Mouse (Mus musculus): ENCODE data around the gene Vwf. TPM values are rescaled to one million over a fixed set of nuclear protein-coding genes. Genes with fewer than 3 reads are reported as not detected.

Gene Vwf
- 20.2 and 21.5 TPM in 2 replicates for polyA plus RNA-seq (2012; rRNA removed)

DNA sequence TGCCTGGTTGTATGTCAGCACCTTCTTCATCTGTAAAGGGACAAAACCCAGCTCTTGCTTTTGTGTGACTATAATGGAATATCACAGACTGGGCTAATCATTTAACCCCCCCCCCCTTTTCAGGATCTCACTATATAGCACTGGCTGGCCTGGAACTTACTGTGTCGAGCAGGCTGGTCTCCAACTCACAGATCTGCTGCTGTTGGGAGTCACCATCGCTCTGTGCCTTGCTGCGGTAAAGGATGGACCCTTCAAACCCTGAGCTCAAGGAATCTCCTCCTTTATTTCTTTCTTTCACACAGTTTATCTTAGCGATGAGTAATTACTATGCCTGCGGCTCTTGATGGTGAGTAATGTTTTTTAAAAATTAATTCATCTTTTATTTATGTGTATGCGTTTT is at the start of gene Vwf:
Gene Vwf (plus strand): TSS at position 301 of the 400 bp plus-strand sequence.
- no peak for DNase-seq (ENCODE audit: extremely low spot score in 1 of 2, low spot score in 1 of 2)

DNA sequence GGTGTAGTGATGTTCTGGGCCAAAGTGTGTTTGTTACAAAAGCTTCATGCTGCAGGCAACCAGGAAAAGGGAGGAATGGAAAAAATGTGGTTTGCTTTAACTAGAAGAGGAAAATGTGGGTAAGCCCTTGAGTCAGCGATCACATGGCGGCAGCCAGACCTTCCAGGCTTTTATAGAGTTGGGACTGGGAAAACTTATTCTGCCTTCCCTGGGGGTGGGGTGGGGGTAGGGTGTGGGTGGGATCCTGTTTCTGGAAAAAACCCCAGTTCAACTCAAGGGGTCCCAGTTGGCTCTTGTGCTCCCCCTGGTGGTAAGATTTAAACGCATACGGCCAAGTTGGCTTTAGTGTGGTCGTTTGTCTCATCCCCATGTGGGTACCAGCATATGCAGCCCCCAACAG is 48.5 kb upstream of the Vwf start:
- DNase-seq (ENCODE audit: extremely low spot score in 1 of 2, low spot score in 1 of 2): no peak

DNA sequence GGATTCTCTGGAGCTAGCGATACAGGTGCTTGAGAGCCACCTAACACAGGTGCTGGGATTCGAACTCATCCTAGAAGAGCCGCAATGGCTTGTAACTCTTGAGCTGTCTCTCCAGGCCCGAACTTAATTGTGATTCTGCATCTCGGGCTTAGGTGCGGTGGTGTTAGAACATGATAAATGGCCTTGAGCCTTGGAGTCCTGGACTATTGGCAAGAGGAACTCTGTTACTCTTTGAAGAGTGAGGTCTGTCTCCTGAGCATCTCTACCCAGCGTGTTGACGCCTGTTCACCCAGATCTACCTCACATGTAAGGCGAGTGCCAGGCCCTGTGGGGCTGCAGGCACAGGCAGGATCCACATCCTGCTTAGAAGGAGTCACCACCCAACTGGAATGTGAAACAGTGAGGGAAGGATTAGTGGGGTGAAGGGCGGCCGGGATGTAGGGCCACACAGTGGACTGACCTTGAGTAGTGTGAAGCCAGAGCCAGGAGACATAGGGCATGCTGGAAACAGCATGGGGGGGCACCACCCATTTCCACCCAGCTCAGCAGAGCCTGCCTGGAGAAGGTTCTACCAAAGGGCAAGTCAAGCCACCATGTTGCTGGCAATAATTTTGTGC is 43.3 kb upstream of the Vwf start:
- no peak for DNase-seq (ENCODE audit: extremely low spot score in 1 of 2, low spot score in 1 of 2)

GRCm38 (mm10) chr6:125504622-125505355 is 41.8 kb upstream of the Vwf start:
- DNase-seq (ENCODE audit: extremely low spot score in 1 of 2, low spot score in 1 of 2): no peak

DNA sequence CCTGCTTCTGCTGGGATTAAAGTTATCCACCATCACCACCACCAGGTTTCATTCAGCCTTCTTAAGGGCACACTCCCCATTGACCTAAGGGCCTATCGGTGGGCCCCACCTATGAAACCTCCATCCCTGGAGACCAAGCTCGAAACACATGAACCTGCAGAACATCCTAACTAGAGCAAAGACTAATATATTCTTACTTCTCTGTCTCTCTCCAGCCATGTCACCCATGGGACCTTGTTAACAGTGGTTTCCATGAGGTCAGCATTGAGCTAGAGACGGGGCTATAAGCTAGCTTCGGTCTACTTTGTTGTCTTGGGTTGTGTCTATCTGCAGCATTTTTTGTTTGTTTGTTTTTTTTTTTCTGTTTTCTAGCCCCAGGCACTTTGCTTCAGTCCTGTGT is 40.1 kb upstream of the Vwf start:
- no peak for DNase-seq (ENCODE audit: extremely low spot score in 1 of 2, low spot score in 1 of 2)

GRCm38 (mm10) chr6:125509783-125510182 is 36.8 kb upstream of the Vwf start:
- no peak for DNase-seq (ENCODE audit: extremely low spot score in 1 of 2, low spot score in 1 of 2)

DNA sequence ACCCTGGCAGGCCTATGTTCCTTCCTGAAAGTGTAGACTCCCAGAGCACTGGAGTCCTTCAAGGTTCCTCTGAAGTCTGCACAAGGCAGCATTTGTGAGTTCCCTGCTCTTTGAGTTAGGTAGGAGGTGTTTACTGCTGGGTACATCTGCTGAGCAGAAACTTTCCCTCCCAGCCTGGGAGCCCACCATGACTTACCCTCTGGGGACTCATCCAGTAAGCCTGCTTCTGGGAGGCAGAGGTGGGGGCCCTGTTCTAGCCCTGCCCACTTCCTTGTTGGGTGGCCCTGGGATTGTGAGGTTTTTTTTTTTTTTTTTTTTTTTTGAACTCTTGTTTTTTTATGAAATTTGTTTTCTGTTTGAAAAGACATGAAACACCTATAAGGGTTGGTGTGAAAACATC is 35.9 kb upstream of the Vwf start:
- DNase-seq (ENCODE audit: extremely low spot score in 1 of 2, low spot score in 1 of 2): no peak

GRCm38 (mm10) chr6:125511196-125511595 is 35.4 kb upstream of the Vwf start:
- no peak for DNase-seq (ENCODE audit: extremely low spot score in 1 of 2, low spot score in 1 of 2)

- DNase-seq (ENCODE audit: extremely low spot score in 1 of 2, low spot score in 1 of 2): no peak
Observed at GRCm38 (mm10) chr6:125512950-125513596, 33.5 kb upstream of the Vwf start.

DNA sequence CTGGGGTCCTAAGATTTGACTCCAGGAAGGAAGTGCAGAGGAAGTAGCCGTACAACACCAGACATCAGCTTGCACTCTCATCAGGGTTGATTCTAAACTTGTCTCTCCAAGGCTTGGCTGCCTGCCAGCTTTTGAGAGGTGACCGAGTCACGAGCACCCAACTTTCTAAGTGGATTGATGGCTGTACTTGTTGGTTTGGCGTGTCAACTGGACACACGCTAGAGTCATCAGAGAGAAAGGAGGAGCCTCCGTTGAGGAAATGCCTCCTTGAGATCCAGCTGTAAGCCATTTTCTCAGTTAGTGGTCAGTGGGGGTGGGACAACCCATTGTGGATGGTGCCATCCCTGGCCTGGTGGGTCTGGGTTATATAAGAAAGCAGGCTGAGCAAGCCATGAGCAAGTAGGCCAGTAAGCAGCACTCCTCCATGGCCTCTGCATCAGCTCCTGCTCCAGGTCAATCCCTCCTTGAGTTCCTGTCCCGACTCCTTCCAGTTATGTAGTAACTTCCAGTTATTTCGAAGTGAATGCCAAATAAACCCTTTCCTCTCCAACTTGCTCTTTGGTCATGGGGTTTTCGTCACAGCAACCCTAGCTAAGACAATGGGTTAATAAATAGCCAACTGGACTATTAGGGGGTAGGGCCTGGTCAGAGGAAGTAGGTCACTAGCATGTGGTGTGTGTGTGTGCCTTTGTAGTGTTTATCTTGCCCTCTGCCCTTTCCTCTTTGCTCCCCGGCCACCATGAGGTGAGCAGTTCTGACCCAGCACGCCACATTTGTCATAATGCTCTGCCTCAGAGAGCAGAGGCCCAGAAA is 30.9 kb upstream of the Vwf start:
- no peak for DNase-seq (ENCODE audit: extremely low spot score in 1 of 2, low spot score in 1 of 2)

DNA sequence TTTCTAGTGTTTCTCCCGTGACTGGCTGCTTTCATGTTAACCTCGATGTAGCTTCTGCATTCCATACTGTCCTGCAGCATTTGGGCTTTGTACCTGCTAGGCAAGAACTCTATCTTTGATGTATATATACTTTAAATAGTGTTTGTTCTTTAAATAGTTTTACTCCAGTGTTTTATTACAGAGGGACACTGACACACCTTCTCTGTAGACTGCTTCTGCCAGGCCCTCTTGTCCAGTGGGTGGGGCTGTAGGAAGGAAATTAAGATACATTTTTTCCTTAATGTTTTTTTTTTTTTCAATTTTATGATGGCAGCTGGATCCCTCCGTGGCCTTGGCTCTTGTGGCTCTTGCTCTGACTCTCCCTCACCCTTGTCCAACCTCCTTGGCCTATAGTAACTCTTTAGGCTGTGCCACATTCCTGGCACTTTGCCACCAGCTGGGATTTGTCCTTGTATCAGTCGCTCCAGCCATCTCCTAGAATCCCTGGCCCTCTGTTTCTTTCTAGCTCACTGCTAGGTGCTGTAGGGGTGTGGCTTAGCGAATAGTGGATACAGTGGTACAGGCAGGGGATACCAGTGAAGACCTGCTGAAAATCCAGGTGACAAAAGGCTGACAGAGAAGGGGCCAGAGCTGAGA is 24.9 kb upstream of the Vwf start:
- no peak for DNase-seq (ENCODE audit: extremely low spot score in 1 of 2, low spot score in 1 of 2)

DNA sequence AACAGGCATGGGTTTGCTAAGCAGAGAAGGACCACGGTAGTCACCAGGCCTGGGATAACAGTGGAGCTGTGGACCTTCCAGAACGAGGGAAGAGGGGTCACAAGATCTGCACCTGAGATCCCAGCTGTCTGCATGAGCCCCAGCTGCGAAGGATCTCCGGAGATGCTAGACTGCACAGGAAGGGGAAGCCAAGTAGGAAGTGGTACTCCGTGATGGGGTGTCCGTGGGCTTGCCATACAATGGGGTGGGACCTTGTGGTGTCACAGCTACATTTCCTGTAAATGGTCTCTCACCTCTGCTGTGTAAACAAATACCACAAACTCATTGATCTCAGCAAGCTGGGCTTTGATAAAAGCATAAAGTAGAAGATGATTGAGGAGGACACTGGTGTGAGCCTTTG is 22.5 kb upstream of the Vwf start:
- no peak for DNase-seq (ENCODE audit: extremely low spot score in 1 of 2, low spot score in 1 of 2)

DNA sequence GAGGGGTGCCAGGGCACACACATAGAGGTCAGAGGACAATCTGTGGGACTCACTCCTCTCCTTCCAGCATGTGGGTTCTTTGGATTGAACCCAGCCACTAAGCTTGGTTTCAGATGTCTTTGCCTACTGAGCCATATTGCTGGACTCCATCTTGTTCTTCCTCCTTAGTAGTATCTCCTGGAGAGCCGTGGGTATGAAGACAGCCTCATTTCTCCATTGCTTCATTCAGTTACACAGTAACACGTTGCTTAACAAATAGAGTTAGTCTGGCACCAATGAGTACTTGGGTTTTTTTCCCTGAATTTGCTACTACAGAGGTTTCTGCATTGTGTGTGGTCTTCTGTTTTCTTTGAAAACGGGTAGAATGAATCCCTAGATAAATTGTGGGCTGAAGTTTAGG is 20.5 kb upstream of the Vwf start:
- no peak for DNase-seq (ENCODE audit: extremely low spot score in 1 of 2, low spot score in 1 of 2)

DNA sequence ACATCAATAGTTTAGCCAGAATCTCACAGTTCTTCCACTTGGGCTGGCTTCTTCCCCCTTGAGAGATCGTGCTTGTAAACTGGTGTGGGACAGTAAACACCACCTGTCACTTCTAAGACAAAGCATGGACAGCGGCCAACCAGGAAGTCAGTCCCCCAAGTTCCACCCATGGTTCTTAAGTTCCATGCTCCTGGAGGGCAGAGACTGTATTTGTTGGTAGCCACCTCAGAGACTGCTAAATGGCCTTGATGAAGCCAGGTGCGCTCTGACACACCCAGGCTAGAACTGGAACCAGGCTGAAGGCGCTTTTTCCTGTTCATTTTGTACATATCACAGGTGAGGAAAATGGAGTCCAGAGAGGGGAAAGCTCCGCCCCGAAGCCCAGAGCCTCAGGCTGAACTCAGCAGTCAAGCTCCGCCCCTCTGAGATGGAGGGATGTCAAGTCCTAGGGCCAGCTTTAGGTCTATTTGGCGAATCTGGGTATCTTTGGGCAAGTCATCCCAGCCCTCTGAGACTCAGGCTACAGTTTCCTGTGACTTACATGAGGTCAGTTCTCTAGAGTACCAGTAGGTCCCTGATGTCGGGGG is 17.9 kb upstream of the Vwf start:
- no peak for DNase-seq (ENCODE audit: extremely low spot score in 1 of 2, low spot score in 1 of 2)

GRCm38 (mm10) chr6:125529479-125529878 is 17.1 kb upstream of the Vwf start:
- no peak for DNase-seq (ENCODE audit: extremely low spot score in 1 of 2, low spot score in 1 of 2)

DNA sequence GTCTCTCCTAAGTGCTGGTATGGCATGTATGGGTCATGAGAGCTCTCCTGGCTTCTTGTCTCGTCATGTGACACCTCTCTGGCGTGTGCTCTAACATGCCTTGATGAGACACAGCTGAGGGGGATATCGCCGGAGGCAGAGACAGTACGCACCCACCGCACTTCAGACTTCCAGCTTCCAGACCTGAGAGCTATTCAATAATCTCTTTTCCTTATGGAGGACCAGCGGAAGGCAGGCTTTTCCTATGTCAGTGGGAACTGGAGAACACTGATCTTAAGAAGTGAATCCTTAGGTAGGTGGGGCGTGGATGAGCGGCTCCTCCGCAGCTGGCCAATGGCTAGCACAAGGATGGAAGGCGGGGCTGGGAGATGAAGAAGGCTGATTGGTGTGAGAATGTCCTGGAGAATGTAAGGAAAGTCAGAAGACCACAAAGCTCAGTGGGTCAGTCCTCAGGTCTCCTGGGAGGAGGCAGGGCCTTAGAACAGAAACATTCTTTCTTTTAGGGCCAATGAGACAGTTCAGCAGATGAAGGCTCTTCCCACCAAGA is 13.4 kb upstream of the Vwf start:
- DNase-seq (ENCODE audit: extremely low spot score in 1 of 2, low spot score in 1 of 2): no peak

DNA sequence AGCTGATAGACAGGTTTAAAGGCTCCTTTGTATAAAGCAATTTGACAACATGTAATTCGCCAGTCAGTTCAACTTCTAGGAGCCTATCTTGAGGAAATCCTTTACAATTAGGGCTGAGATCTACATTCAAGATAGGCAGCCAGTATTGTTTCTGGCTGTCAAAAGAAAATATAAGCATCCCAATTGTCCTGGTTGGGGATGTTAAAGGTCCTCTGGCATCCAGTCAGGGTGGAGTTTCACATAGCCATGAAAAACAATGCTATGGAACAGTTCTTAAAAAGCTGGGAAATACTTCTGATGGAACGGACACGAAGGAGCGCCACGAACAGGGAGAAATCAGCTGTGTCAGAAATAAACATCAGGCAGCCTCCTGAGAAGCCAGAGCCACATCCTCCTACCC is 11.6 kb upstream of the Vwf start:
- DNase-seq (ENCODE audit: extremely low spot score in 1 of 2, low spot score in 1 of 2): no peak

DNA sequence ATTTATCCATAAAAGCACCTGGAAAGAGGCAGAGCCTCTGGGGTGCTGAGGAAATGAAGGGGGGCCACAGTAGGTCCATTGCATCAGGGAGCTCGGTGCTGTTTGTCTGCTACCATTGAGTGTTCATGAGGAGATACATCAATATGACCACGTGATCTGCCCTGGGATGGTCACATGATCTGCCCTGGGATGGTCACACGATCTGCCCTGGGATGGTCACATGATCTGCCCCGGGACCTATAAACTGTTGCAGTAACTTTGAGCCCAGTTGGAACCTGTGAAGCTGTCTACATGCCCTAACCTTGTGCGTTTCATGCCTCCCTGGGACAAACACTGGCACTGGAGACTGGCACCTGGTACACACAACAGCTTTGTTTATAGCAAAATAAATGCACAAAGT is 8.1 kb upstream of the Vwf start:
- DNase-seq (ENCODE audit: extremely low spot score in 1 of 2, low spot score in 1 of 2): no peak

- no peak for DNase-seq (ENCODE audit: extremely low spot score in 1 of 2, low spot score in 1 of 2)
Observed at GRCm38 (mm10) chr6:125539423-125539822, 7.2 kb upstream of the Vwf start.

DNA sequence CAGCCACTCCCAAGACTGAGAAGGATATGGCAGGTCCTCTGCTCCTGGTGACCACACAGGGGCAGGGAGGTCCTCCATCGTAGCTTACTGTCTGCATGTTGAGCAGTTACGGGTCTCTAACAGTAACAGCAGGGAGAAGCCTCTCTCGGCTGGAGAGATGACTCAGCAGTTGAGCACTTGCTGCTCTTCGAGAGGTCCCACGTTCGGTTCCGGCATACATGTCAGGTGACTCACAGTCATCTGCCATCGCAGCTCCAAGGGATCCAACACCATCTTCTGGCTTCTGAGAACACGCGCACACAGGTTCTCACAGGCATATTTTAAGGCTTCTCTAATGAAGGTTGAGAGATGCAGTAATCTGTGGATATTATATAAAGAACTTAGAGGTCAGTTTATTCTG is 6.4 kb upstream of the Vwf start:
- no peak for DNase-seq (ENCODE audit: extremely low spot score in 1 of 2, low spot score in 1 of 2)
